Mouse (Mus musculus) liver, postnatal 0 days (tissue): Measurements from ENCODE around the gene Stac2.

Experiments used
- CTCF ChIP-seq: sonication (generic); IDR thresholded peaks from 2 replicates; pipeline ENCODE4 v1.5.1; 2016; ENCODE audit warnings: antibody characterized with exemption, low read depth
- EP300 ChIP-seq: IDR thresholded peaks from 2 replicates; pipeline ENCODE4 v1.6.1; 2016; ENCODE audit warnings: antibody characterized with exemption, low read depth, mild to moderate bottlenecking

DNA sequence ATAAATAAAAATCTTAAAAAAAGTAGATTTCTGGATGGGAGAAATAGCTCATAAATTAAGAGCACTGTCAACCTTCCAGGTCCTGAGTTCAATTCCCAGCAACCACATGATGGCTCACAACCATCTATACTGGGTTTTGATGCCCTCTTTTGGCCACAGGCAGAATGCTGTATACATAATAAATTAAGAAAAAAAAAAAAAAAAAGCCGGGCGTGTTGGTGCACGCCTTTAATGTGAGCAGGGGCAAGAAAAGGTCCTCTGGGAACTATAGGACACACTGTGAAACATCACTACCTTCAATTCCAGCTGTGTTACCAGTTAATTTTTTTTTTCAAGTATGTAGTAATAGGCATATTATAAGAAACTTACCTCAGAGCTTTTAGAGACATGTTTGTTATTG lies 48.1 kb upstream of the Stac2 start:
- TF ChIP-seq CTCF (no peak), EP300 (no peak)
